Mouse (Mus musculus): ENCODE data around the gene Gm2042.
"Not testable (repeated sequence)": the region's sequence is repeated elsewhere in the genome, so short reads cannot be mapped to it uniquely, and the experiment has no call there.

The Gm2042 gene

GRCm38 (mm10) chr12:87953780-87954179 is at the start of gene Gm2042:
Gene Gm2042 (plus strand): TSS chr12:87954080.
- not testable (repeated sequence) for DNase-seq (ENCODE audit: low spot score)

DNA sequence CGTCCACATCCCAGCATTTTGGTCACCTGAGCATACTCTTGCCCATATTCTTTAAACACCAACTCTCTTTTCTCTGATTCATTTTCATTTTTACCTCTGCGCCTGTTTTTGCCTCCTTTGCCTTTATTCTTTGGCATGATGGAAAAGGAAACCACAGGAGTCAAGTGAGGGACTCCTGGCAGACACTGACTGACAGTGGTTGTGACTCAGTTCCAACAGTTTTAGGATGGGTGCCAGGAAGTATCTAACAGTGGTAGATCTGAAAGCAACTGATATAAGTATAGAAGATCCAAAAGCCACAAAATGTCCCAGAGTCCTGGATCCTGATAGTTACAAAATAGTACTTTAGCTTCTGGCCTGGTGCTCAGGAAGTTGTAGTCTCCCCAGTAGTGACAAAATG is 34.2 kb upstream of the Gm2042 start, which contains the start of gene Gm2035:
Gm2035 (minus strand) TSS at position 137 of the 400 bp plus-strand sequence.
- not testable (repeated sequence) for DNase-seq (ENCODE audit: low spot score)

GRCm38 (mm10) chr12:87984000-87984399 is 30.1 kb downstream of the Gm2042 start:
- not testable (repeated sequence) for DNase-seq (ENCODE audit: low spot score)

DNA sequence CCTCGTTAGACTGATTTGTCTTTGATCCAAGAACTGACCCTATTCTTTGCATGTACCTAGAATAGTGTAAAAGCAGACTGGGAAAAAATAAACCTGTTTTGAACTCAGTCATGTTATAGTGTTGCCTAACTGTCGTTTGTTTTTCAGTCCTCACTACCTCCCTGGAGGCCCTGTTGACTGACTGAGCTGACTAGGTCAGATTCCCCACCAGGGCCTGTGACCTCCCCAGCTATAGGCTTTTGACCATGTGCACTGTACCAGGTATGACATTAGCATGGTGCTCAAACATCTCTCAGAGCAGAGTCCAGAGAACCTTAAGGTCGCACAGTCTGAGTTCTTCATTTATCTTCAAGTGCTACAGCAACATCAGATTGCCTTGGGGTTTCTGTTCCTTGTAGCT is 50.2 kb downstream of the Gm2042 start:
- DNase-seq (ENCODE audit: low spot score) = not testable (repeated sequence)
